Mouse (Mus musculus) erythroblast, embryonic 14.5 days (primary cell): Measurements from ENCODE around the gene Hmgn2.

Experiments
- GATA1 ChIP-seq: IDR thresholded peaks from 2 replicates; pipeline ENCODE4 v1.6.1; 2012; ENCODE audit warnings: low read length, inconsistent platforms, mixed read lengths
- TAL1 ChIP-seq: IDR thresholded peaks from 3 replicates; pipeline ENCODE4 v1.6.1; 2012; ENCODE audit warnings: low read length, inconsistent platforms, mixed read lengths

- TF ChIP-seq GATA1 (no peak), TAL1 (no peak)
Measured at GRCm38 (mm10) chr4:133946736-133947135, 21.7 kb downstream of the Hmgn2 start.
